Mouse (Mus musculus): Measurements from ENCODE around the gene Myo10. TPM values are rescaled to one million over a fixed set of nuclear protein-coding genes. Genes with fewer than 3 reads are reported as not detected.
"Not testable (repeated sequence)": the region's sequence is repeated elsewhere in the genome, so short reads cannot be mapped to it uniquely, and the experiment has no call there.

Gene Myo10
- total and polyA plus RNA-seq, 3 experiments, result 42.1 to 103 (median 63.9) TPM

DNA sequence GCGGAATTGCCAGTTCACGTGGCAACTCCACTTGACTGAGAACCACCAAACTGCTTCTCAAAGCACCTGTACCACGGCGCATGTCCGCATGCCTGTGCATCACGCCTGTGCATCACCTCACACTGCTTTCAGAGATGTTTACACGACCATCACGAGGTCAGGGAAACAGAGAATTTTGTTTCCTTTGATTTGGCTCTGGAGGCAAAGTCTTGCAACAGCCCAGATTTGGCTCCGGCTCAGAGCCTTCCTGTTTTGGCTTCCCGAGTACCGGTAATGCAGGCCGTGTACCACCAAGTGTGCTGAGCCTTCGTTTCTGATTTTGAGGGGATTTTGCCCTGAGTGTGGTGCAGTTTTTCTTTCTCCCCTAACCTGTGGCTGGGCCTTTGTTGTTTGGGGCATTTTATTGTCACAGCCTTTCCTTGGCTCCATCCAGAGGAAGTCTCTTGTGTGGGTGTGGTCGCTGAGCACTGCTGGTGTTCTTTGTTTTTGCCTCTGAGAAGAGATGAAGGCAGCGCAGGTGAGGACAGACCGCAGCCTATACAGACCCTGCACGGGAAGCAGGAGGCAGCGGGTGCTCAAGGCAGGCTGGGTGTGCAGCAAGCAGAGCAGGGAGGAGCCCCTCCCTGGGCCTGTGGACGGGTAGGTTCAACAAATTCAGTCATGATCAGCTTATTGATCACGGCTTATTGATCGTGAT, 70.1 kb downstream of the Myo10 start:
- DNase-seq, result peak; percentile 38

DNA sequence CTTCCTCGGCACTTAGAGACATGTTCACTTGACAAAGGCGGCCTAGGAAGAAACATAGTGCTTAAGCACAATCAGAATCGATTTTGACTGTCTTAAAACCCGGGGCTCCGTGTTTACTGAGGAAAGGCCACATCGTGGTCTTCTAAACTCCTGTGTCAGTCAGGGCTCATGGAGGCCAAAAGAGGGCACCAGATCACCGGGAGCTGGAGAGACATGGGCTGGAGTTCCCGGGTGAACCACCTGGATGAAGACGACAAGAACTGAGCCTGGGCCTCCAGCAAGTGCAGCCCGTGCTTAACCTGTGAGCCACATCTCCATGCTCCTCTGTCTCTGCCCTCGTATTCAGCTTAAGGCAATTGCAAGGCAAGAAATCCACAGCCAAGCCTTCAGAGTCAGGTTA, 71.4 kb downstream of the Myo10 start:
- DNase-seq, result no peak

DNA sequence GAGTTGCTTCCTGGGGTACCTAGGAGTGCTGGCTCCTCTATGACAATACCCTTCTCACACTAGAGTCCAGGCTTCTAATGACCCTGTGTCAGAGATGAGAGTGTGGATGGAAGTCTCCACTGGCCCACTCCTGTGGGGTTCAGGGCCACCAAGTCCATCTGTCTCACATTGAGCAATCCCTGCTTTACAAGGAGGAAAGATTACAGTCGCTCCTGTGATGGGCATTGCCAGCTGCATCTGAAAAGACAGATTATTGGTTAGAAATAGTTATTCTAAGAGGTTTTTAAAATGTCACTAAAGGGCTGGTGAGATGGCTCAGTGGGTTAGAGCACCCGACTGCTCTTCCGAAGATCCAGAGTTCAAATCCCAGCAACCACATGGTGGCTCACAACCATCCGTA, 72.4 kb downstream of the Myo10 start:
- DNase-seq, result no peak

GRCm38 (mm10) chr15:25695253-25695652, 72.9 kb downstream of the Myo10 start:
- DNase-seq, result no peak

DNA sequence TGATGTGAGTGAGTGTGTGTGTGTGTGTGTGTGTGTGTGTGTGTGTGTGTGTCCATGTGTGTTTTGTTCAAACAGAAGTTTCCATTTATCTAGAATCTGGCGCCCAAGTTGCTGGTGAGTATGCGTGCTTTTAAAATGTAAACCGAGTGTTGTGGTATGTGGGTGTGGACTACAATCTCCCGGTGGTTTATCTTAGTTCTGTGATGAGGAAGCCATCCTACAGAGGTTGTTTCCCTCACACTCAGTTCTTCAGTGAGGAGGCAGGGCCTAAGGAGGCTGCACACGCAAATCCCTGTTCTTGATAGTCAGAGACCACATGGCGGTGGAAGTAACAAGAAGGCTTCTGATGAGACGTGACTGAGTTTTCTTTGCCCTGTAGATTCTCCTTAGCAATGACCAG, 73.6 kb downstream of the Myo10 start:
- no peak for DNase-seq

- DNase-seq, result no peak
Measured at GRCm38 (mm10) chr15:25696660-25697059, 74.3 kb downstream of the Myo10 start.

GRCm38 (mm10) chr15:25699032-25699557, 76.8 kb downstream of the Myo10 start:
- DNase-seq, result no peak

DNA sequence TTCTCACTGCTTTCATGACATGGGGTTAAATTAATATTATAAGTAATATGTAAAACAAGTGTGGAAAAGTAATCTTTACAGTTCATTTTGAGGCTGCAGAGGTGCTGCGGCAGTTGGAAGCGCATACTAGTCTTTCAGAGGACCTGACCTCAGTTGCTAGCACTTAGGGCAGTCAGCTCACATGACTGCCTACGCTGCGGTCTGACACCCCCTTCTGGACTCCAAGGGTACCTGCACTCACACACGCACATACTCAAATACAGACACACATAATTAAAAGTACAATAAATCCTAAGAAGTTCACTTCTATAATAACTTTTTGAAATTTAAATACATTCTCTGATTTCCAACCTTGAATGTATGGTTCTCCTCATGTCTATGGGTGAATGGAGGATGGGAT, 80.3 kb downstream of the Myo10 start:
- DNase-seq, result no peak

DNA sequence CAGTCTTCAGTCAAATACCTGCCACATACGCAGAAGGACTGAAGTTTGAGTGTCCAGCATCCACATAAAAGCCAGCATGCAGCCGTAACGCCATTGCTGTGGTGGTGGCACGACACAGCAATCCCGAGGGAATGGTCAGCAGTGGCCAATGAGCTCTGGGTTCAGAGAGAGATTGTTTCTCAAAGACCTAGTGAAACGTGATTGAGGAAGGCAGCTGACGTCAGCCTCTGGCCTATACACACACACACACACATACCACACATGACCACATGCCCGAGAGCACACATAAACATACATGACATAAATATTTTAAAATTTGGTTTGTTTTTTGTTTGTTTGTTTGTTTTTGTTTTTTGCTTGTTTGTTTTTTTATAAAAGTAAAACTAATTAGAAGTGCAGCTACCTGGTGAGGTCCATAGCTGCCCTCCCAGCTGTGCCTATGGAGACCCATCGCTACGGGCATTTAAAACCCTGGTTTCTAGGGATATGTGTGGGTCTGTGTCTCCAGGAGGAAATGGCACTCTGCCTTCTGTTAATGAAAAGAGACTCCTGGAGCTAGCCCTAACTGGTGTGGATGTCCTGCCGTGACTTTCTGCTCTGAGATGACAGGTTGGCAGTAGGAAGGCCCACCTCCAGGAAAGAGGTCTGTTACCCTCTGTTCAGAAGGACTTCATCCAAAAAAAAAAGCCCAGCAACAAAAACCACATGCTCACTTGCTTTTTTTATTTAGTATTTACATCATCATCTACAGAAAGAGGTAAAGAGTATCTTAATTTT, 82.7 kb downstream of the Myo10 start:
- DNase-seq, result no peak

DNA sequence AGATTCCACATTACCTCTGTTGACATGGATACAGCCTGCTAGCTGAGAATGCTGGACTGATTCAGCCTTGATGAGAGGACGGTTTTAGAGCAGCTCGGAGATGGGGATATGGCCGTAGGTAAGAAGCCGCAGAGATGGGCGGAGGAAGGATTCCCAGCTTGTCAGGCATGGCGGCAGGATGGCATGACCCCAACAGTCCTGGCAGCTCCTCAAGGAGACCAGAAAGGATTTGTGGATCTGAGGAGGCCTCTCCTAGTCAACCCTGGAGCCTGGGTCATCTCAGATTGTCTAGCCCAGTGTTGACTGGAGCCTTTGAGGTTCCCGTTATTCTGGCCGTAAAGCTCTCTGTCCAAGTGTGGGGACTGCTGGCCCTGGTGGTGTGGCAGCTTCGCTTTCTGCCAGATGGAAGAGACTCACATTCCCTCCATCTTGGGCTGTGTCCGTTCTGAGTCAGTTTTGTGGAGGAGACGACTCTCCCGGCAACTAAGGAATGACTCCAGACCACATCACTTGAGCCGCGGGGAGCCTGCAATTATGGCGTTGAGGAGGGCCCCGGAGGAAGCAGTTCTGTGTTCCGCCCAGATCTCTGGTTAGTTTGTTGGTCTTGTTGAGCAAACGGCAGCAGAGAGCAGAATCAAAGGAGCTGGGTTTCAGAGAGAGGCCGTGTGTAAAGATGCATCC, 84.7 kb downstream of the Myo10 start:
- no peak for DNase-seq

DNA sequence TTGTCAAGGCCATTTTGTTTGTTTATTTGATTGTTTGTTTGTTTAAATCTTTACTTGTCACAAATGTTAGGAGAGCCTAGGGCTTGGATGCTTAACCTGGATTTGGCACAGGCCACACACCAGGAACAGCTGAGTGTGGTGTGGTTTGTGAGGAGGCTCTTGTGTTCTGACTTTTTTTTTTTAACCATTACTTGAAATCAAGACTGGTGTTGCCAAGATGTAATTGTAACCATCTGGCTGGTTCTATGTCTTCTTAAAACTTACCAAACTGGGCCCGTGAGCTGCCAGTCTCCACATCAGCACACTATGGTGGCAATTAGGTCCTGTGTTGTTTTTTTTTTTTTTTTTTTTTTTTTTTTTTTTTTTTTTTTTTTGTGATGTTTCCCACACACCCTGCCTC, 85.6 kb downstream of the Myo10 start:
- no peak for DNase-seq

- no peak for DNase-seq
Measured at GRCm38 (mm10) chr15:25710876-25711275, 88.6 kb downstream of the Myo10 start.

DNA sequence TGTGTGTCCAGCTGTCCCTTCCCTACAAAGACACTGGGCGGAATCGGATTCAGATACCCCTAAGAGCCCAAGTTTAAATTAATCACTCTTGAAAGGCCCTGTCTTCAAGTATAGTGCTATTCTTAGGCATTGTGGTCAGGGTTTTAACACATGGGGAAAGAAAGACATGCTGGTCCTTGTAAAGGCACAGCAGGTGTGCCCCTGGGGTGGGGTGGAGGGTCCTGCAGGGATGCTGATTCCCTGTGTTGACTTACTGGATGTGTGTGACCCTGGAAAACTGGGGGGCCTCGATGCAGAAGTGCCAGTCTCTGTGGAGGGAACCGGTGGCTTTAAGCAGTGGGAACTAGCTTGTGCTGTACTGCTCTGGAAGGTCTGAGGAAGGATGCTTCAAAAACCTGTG, 90.6 kb downstream of the Myo10 start:
- DNase-seq, result no peak

- DNase-seq, result no peak
Measured at GRCm38 (mm10) chr15:25713587-25714361, 91.4 kb downstream of the Myo10 start.

DNA sequence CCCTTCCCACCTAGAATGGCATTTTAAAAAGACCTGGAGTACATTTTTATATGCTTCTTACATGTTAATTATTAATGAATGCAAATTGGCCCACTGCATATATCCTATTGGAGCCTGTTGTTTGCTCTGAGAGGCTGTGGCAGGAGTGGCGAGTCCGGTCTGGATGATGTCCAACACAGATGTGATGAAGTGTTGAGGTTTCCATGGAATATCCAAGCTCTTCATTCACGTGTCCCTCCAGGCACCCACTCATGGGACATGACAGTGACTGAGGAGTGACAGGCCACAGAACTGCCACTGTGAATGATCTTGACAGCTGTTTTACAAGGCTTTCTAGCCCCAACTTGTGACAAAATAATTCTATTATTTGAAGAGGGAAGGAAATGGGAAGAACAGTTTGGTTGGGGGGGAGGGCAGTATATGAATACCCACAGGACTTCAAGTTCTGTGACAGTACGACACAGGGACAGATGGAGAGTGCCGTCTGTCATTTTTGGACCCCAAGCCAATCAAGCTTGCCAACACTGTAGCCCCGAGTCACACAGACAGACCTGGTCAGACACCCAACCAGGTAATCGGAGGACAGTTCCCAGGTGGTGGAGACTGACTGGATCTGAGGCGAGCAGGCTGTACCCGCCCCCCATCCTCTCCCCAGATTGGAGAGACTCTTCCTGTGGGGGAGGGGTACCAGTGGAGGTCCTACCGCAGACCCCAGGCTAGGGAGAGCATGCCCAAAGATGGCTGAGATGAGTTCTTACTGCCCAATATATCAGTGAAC, 93.1 kb downstream of the Myo10 start:
- no peak for DNase-seq

GRCm38 (mm10) chr15:25715996-25716395, 93.7 kb downstream of the Myo10 start:
- no peak for DNase-seq

GRCm38 (mm10) chr15:25717006-25717405, 94.7 kb downstream of the Myo10 start:
- DNase-seq, result peak; percentile 79

DNA sequence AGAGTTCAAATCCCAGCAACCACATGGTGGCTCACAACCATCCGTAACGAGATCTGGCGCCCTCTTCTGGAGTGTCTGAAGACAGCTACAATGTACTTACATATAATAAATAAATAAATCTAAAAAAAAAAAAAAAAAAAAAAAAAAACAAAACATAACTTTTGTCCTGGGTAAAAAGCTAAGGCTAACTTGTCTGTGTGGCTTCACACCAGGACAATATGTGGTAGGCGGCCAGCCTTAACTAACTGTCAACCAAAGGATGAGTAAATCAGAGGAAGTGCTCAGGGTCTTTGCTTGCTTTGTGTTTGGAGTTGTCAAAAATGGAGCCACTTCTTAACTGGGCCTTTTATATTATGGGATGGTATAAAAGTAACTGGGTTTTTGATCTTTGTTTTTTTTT, 95.8 kb downstream of the Myo10 start:
- DNase-seq, result not testable (repeated sequence)

- DNase-seq, result no peak
Measured at GRCm38 (mm10) chr15:25719270-25719669, 96.9 kb downstream of the Myo10 start.

- DNase-seq, result no peak
Measured at GRCm38 (mm10) chr15:25720263-25720662, 97.9 kb downstream of the Myo10 start.
